Mouse (Mus musculus) thymus, postnatal 10 days (tissue): ENCODE data around the gene Aatk.

Experiments
- DNase-seq, 2 experiments: peaks; one replicate each; pipeline ENCODE4 v3.0.0; 2021; ENCODE audit warnings: low spot score in 2 of 2

Aatk gene

GRCm38 (mm10) chr11:120052274-120052673 lies 5.3 kb upstream of the Aatk start:
- DNase-seq: no peak

GRCm38 (mm10) chr11:120051124-120051811 lies 4.3 kb upstream of the Aatk start:
- no peak for DNase-seq

- DNase-seq: no peak
These were observed 2.1 kb upstream of the Aatk start for GRCm38 (mm10) chr11:120049067-120049466.

GRCm38 (mm10) chr11:120048252-120048556 lies 1.2 kb upstream of the Aatk start:
- DNase-seq: peak in 1 of 2 experiments; percentile 23

- DNase-seq: no peak
These were observed 724 bp upstream of the Aatk start for GRCm38 (mm10) chr11:120047531-120048251.

- DNase-seq: no peak
These were observed 971 bp downstream of the Aatk start for GRCm38 (mm10) chr11:120045839-120046552.

GRCm38 (mm10) chr11:120045341-120045740 lies 1.6 kb downstream of the Aatk start:
- DNase-seq: no peak

- no peak for DNase-seq
These were observed 4.7 kb downstream of the Aatk start for GRCm38 (mm10) chr11:120042141-120042838.

- no peak for DNase-seq
These were observed 5.5 kb downstream of the Aatk start for GRCm38 (mm10) chr11:120041191-120042123.

- DNase-seq: no peak
These were observed 6.5 kb downstream of the Aatk start for GRCm38 (mm10) chr11:120040440-120040839.

- no peak for DNase-seq
These were observed 7.4 kb downstream of the Aatk start for GRCm38 (mm10) chr11:120039581-120039980.

- DNase-seq: no peak
These were observed 12.2 kb downstream of the Aatk start for GRCm38 (mm10) chr11:120034762-120035161.

GRCm38 (mm10) chr11:120034306-120034705 lies 12.7 kb downstream of the Aatk start:
- DNase-seq: no peak

- no peak for DNase-seq
These were observed 13.5 kb downstream of the Aatk start for GRCm38 (mm10) chr11:120033473-120033872.

GRCm38 (mm10) chr11:120032052-120032451 lies 14.9 kb downstream of the Aatk start:
- no peak for DNase-seq

GRCm38 (mm10) chr11:120030145-120030901 lies 16.6 kb downstream of the Aatk start:
- peak in 1 of 2 experiments; percentile 41 for DNase-seq

GRCm38 (mm10) chr11:120029431-120030144 lies 17.4 kb downstream of the Aatk start:
- DNase-seq: no peak

GRCm38 (mm10) chr11:120028319-120029092 lies 18.5 kb downstream of the Aatk start:
- no peak for DNase-seq

GRCm38 (mm10) chr11:120026941-120027340 lies 20.0 kb downstream of the Aatk start:
- no peak for DNase-seq
